Mouse (Mus musculus): ENCODE measurements at regions not wholly inside any gene's neighbourhood (a gene's known extent, or its start where the extent isn't known, plus 50 kb on each side); places are given as distances from the start of the nearest gene placed in this dataset.

DNA sequence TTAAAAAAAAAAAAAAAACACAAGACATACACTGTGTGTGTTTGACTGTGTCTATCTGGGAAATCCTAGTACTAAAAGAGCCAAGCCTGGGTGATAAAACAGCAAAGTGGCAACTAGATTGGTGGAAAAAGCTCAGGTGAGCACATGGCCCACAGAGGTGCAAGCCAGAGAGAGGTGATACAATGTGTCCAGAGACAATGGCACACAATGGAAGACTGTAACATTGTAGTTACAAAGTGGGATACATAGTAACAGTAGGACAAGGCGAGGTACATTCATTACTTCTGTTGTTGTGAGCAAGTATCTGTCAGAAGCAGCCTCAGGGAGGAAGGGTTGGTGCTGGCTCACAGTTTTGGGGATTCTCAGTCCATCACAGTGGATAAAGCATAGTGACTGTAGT is 61.7 kb upstream of the Ssx2ip start:
- TF ChIP-seq POLR2A (IDR thresholded peaks at IDR 0.05; ENCODE audit: extremely low read depth, insufficient read depth, low read length) (no peak), CTCF (IDR thresholded peaks at IDR 0.05; ENCODE audit: low read depth, low read length) (no peak)

All from liver, adult 2 months (tissue).